Mouse (Mus musculus) G1E (cell line): Measurements from ENCODE around the gene Ahnak. TPM values are rescaled to one million over a fixed set of nuclear protein-coding genes. Genes with fewer than 3 reads are reported as not detected.
"Not testable (repeated sequence)": the region's sequence is repeated elsewhere in the genome, so short reads cannot be mapped to it uniquely, and the experiment has no call there.

Experiments used
- ATAC-seq: 2 replicates; pipeline ENCODE4 v1.8.0; 2016; ENCODE audit warnings: mild to moderate bottlenecking; ENCODE audit not compliant: insufficient number of reproducible peaks, poor library complexity, low FRiP score, severe bottlenecking; ENCODE audit errors: extremely low read depth
- DNase-seq: peaks from one replicate; pipeline ENCODE4 v3.0.0; 2012; ENCODE audit warnings: low spot score
- H3K27me3 ChIP-seq: 2 replicates; pipeline ENCODE4 v1.6.1; 2012; ENCODE audit warnings: mild to moderate bottlenecking, low read length, inconsistent platforms; ENCODE audit not compliant: insufficient read depth
- H3K36me3 ChIP-seq: replicated peaks from 2 replicates; pipeline ENCODE3; 2012; ENCODE audit warnings: mild to moderate bottlenecking, inconsistent platforms
- H3K4me1 ChIP-seq: 2 replicates; pipeline ENCODE4 v1.6.1; 2012; ENCODE audit warnings: low read depth, low read length, inconsistent platforms, mixed read lengths; ENCODE audit not compliant: insufficient read depth
- H3K4me3 ChIP-seq: 2 replicates; pipeline ENCODE4 v1.5.1; 2012; ENCODE audit warnings: low read depth, mild to moderate bottlenecking, inconsistent platforms, low read length, moderate library complexity, mixed read lengths
- H3K9me3 ChIP-seq: replicated peaks from 2 replicates; pipeline ENCODE4 v1.6.1; 2012; ENCODE audit warnings: inconsistent platforms
- CTCF ChIP-seq: IDR thresholded peaks from 2 replicates; pipeline ENCODE4 v1.5.1; 2012; ENCODE audit warnings: low read depth, low read length, inconsistent platforms, mixed read lengths
- GATA1 ChIP-seq: IDR thresholded peaks from 2 replicates; pipeline ENCODE4 v1.6.1; 2012; ENCODE audit warnings: borderline replicate concordance, low read length, inconsistent platforms, mixed read lengths
- GATA2 ChIP-seq: IDR thresholded peaks from 2 replicates; pipeline ENCODE4 v1.6.1; 2012; ENCODE audit warnings: low read depth, low read length, inconsistent platforms, borderline replicate concordance
- POLR2AphosphoS5 ChIP-seq: IDR thresholded peaks from 2 replicates; pipeline ENCODE4 v1.6.1; 2012; ENCODE audit warnings: low read depth, low read length, inconsistent platforms; ENCODE audit not compliant: insufficient replicate concordance
- TAL1 ChIP-seq: conservative IDR thresholded peaks from 2 replicates; pipeline ENCODE4 v1.6.1; 2012; ENCODE audit warnings: low read depth, low read length, inconsistent platforms, mixed read lengths
- polyA plus RNA-seq: library from polyadenylated mRNA; stranded (reverse); fragments of >175 nt; gene quantifications from 2 replicates; pipeline ENCODE4 v1.2.3, GENCODE M21; 2012
- total RNA-seq, 2 experiments: library from RNA; stranded (forward) in 1 of 2; stranded (reverse) in 1 of 2; fragments of 200-1000 nt in 1 of 2; fragments of >200 nt in 1 of 2; fragmentation: Nextera tagmentation in 1 of 2; gene quantifications; 2 replicates each; pipeline ENCODE4 v1.2.3; 2014 to 2017

The Ahnak gene
- total and polyA plus RNA-seq, 3 experiments = 10.4 to 124 (median 27.8) TPM

DNA sequence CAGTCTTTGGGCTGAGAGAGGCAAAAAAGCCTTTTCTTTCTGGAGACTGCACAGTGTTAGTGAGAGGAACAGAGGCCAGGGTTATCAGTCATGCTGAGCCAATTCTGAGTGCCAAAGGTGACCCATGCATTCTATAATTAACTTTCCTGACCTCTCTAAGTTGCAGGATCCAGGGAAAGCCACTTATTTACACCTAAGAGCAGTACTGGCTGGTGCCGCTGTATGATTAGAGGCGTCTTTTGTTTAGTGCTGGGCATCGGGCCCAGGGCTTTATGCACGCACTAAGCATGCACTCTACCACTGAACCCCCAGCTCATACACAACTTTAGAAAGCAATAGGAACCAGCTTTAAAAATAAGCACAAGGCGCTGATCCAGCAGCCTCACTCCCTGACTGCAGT is 128.2 kb downstream of the Ahnak start:
- Histone ChIP-seq H3K27me3 (no peaks in the 10 kb centered on the region), H3K4me1 (no peaks in the 10 kb centered on the region), H3K4me3 (no peak overlapping the region), H3K9me3 (no peaks in the 10 kb centered on the region), H3K36me3 (peaks cover 72% of the 10 kb centered on the region)
- TF ChIP-seq GATA1 (no peak), GATA2 (no peak), TAL1 (no peak), POLR2AphosphoS5 (no peak), CTCF (no peak)
- ATAC-seq (no peak), DNase-seq (no peak)

DNA sequence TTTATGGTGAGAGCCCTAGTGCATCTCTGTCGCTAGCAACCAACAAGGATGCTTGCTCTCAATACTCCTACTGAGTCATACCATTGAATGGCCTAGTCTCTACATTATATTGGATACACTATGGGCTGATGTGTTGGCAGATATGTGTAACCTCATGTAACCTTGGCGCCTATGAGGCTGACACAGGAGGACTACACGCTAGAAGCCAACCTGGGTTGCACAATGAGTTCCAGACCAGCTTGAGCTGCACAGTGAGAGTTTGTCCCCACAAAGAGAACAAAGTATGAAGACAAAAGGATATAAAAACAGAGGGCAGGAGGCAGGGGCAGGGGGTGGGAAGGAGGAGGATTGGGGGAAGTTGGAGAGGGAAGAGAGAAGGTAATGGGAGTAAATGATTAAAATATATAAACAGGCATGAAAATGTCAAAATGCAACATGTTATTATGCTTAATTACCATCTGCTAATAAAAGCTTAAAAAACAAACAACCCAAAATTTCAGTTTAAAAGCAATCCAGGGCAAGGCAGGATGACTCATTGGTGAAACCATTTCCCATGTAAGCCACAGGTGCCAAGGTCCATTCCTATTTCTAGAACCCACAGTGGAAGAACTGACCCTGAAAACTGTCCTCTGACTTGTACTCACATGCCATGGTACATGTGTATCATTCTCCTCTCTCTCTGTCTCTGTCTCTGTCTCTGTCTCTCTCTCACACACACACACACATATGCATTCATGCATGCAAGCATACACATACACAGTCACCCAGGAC is 130.8 kb downstream of the Ahnak start:
- no peak for ATAC-seq
- no peak for TF ChIP-seq POLR2AphosphoS5
- no peak for TF ChIP-seq GATA2
- no peak for TF ChIP-seq CTCF
- no peak for TF ChIP-seq GATA1
- no peak for TF ChIP-seq TAL1
- no peak for DNase-seq

DNA sequence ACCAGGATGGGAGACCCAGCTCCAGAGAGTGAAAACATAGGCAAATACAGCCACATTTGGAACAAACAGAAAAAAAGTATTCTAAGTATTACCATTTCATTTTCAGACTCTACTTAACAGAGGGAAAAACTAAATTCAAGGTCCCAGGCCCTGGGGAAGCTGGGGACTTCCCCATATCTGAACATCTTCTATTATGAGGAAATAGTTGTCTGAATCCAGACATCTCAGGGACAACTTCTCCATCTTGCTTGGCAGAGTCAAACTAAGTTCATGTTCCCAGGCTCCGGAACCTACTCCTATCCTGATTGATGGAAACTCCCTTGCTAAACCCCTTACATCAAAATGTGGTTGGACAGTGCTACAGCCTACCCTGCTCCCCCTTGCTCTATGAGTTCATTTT is 133.3 kb downstream of the Ahnak start:
- Histone ChIP-seq H3K4me3 (no peak overlapping the region), H3K36me3 (peaks cover 36% of the 10 kb centered on the region), H3K27me3 (no peaks in the 10 kb centered on the region), H3K4me1 (no peaks in the 10 kb centered on the region), H3K9me3 (peaks cover 6% of the 10 kb centered on the region)
- DNase-seq (no peak), ATAC-seq (no peak)
- no peak for TF ChIP-seq TAL1
- TF ChIP-seq GATA1 = no peak
- no peak for TF ChIP-seq POLR2AphosphoS5
- TF ChIP-seq CTCF = no peak

More for the DNA sequence above, 130.8 kb downstream of the Ahnak start:
- no peaks in the 10 kb centered on the region for H3K9me3 ChIP-seq
- no peaks in the 10 kb centered on the region for H3K27me3 ChIP-seq
- no peak overlapping the region for H3K4me3 ChIP-seq
- H3K4me1 ChIP-seq = no peaks in the 10 kb centered on the region
- peaks cover 48% of the 10 kb centered on the region for H3K36me3 ChIP-seq

DNA sequence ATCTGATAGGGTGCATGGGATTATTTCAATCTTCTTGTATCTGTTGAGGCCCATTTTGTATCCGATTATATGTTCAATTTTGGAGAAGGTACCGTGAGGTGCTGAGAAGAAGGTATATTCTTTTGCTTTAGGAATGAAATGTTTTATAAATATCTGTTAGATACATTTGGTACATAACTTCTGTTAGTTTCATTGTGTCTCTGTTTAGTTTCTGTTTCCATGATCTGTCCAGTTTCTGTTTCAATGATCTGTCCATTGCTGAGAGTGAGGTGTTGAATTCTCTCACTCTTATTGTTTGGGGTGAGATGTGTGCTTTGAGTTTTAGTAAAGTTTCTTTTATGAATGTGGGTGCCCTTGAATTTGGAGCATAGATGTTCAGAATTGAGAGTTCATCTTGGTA is 134.9 kb downstream of the Ahnak start:
- not testable (repeated sequence) for DNase-seq, H3K9me3 ChIP-seq, H3K27me3 ChIP-seq, ATAC-seq, H3K4me1 ChIP-seq, H3K4me3 ChIP-seq
- peaks cover 37% of the 10 kb centered on the region for H3K36me3 ChIP-seq

Other genes starting within 250 kb of the Ahnak start
Only the 20 nearest of the 30 such genes appear.
- gene AC129217.1, start 159.5 kb upstream of the Ahnak start, total RNA-seq (2014; fragmentation: Nextera tagmentation) = not detected in 2 replicates
- gene AC129217.1, start 159.5 kb upstream of the Ahnak start, total RNA-seq (2017) = 3.4 and 3.7 TPM in 2 replicates
- gene AC129217.1, start 159.5 kb upstream of the Ahnak start, polyA plus RNA-seq = 102 and 115 TPM in 2 replicates
- 17.0 and 20.5 TPM in 2 replicates for gene Bscl2, start 151.8 kb upstream of the Ahnak start, total RNA-seq (2014; fragmentation: Nextera tagmentation)
- 5.5 and 6.6 TPM in 2 replicates for gene Bscl2, start 151.8 kb upstream of the Ahnak start, total RNA-seq (2017)
- gene Bscl2, start 151.8 kb upstream of the Ahnak start, polyA plus RNA-seq = 6.5 and 9.0 TPM in 2 replicates
- gene Gng3, start 150.1 kb upstream of the Ahnak start, total RNA-seq (2014; fragmentation: Nextera tagmentation) = not detected in 2 replicates
- gene Gng3, start 150.1 kb upstream of the Ahnak start, total RNA-seq (2017) = 0.11 TPM in 1 of 2 replicates, not detected in the other
- gene Gng3, start 150.1 kb upstream of the Ahnak start, polyA plus RNA-seq = not detected in 2 replicates
- not detected in 2 replicates for gene Lrrn4cl, start 138.5 kb upstream of the Ahnak start, total RNA-seq (2014; fragmentation: Nextera tagmentation)
- 0.06 and 0.16 TPM in 2 replicates for gene Lrrn4cl, start 138.5 kb upstream of the Ahnak start, total RNA-seq (2017)
- not detected in 2 replicates for gene Lrrn4cl, start 138.5 kb upstream of the Ahnak start, polyA plus RNA-seq
- 101 and 102 TPM in 2 replicates for gene Ubxn1, start 117.8 kb upstream of the Ahnak start, total RNA-seq (2014; fragmentation: Nextera tagmentation)
- gene Ubxn1, start 117.8 kb upstream of the Ahnak start, total RNA-seq (2017) = 184 and 203 TPM in 2 replicates
- gene Ubxn1, start 117.8 kb upstream of the Ahnak start, polyA plus RNA-seq = 233 and 309 TPM in 2 replicates
- 22.3 and 24.8 TPM in 2 replicates for gene Uqcc3, start 108.4 kb upstream of the Ahnak start, total RNA-seq (2014; fragmentation: Nextera tagmentation)
- 107 and 112 TPM in 2 replicates for gene Uqcc3, start 108.4 kb upstream of the Ahnak start, total RNA-seq (2017)
- 39.6 and 41.1 TPM in 2 replicates for gene Uqcc3, start 108.4 kb upstream of the Ahnak start, polyA plus RNA-seq
- 9.1 and 11.4 TPM in 2 replicates for gene Lbhd1, start 105.6 kb upstream of the Ahnak start, total RNA-seq (2014; fragmentation: Nextera tagmentation)
- gene Lbhd1, start 105.6 kb upstream of the Ahnak start, total RNA-seq (2017) = 14.8 and 18.1 TPM in 2 replicates
- gene Lbhd1, start 105.6 kb upstream of the Ahnak start, polyA plus RNA-seq = 0.64 and 0.67 TPM in 2 replicates
- not detected in 2 replicates for gene Gm49403, start 105.4 kb upstream of the Ahnak start, total RNA-seq (2014; fragmentation: Nextera tagmentation)
- gene Gm49403, start 105.4 kb upstream of the Ahnak start, total RNA-seq (2017) = not detected in 2 replicates
- not detected in 2 replicates for gene Gm49403, start 105.4 kb upstream of the Ahnak start, polyA plus RNA-seq
- 53.0 and 65.4 TPM in 2 replicates for gene 1810009A15Rik, start 100.4 kb upstream of the Ahnak start, total RNA-seq (2014; fragmentation: Nextera tagmentation)
- 84.9 and 104 TPM in 2 replicates for gene 1810009A15Rik, start 100.4 kb upstream of the Ahnak start, total RNA-seq (2017)
- 66.1 and 85.7 TPM in 2 replicates for gene 1810009A15Rik, start 100.4 kb upstream of the Ahnak start, polyA plus RNA-seq
- 10.6 and 15.0 TPM in 2 replicates for gene Gm49416, start 100.4 kb upstream of the Ahnak start, total RNA-seq (2014; fragmentation: Nextera tagmentation)
- gene Gm49416, start 100.4 kb upstream of the Ahnak start, total RNA-seq (2017) = not detected in 2 replicates
- gene Gm49416, start 100.4 kb upstream of the Ahnak start, polyA plus RNA-seq = 8.7 and 10.4 TPM in 2 replicates
- gene Ints5, start 96.3 kb upstream of the Ahnak start, total RNA-seq (2014; fragmentation: Nextera tagmentation) = 32.8 and 35.7 TPM in 2 replicates
- 15.7 and 16.6 TPM in 2 replicates for gene Ints5, start 96.3 kb upstream of the Ahnak start, total RNA-seq (2017)
- gene Ints5, start 96.3 kb upstream of the Ahnak start, polyA plus RNA-seq = 59.6 and 64.0 TPM in 2 replicates
- 197 and 214 TPM in 2 replicates for gene Ganab, start 91.2 kb upstream of the Ahnak start, total RNA-seq (2014; fragmentation: Nextera tagmentation)
- gene Ganab, start 91.2 kb upstream of the Ahnak start, total RNA-seq (2017) = 75.0 and 75.6 TPM in 2 replicates
- 50.7 and 56.2 TPM in 2 replicates for gene Ganab, start 91.2 kb upstream of the Ahnak start, polyA plus RNA-seq
- gene B3gat3, start 68.9 kb upstream of the Ahnak start, total RNA-seq (2014; fragmentation: Nextera tagmentation) = 70.3 and 75.7 TPM in 2 replicates
- gene B3gat3, start 68.9 kb upstream of the Ahnak start, total RNA-seq (2017) = 38.8 and 47.0 TPM in 2 replicates
- gene B3gat3, start 68.9 kb upstream of the Ahnak start, polyA plus RNA-seq = 156 and 180 TPM in 2 replicates
- gene Rom1, start 59.9 kb upstream of the Ahnak start, total RNA-seq (2014; fragmentation: Nextera tagmentation) = 1.1 TPM in 1 of 2 replicates, not detected in the other
- gene Rom1, start 59.9 kb upstream of the Ahnak start, total RNA-seq (2017) = 5.4 and 6.0 TPM in 2 replicates
- gene Rom1, start 59.9 kb upstream of the Ahnak start, polyA plus RNA-seq = 14.2 and 16.0 TPM in 2 replicates
- 24.7 and 26.3 TPM in 2 replicates for gene Eml3, start 59.7 kb upstream of the Ahnak start, total RNA-seq (2014; fragmentation: Nextera tagmentation)
- gene Eml3, start 59.7 kb upstream of the Ahnak start, total RNA-seq (2017) = 40.1 and 42.5 TPM in 2 replicates
- 111 and 114 TPM in 2 replicates for gene Eml3, start 59.7 kb upstream of the Ahnak start, polyA plus RNA-seq
- gene Mta2, start 47.4 kb upstream of the Ahnak start, total RNA-seq (2014; fragmentation: Nextera tagmentation) = 183 and 186 TPM in 2 replicates
- gene Mta2, start 47.4 kb upstream of the Ahnak start, total RNA-seq (2017) = 166 and 177 TPM in 2 replicates
- 67.7 and 76.9 TPM in 2 replicates for gene Mta2, start 47.4 kb upstream of the Ahnak start, polyA plus RNA-seq
- gene Tut1, start 35.4 kb upstream of the Ahnak start, total RNA-seq (2014; fragmentation: Nextera tagmentation) = 17.8 and 25.6 TPM in 2 replicates
- 32.3 and 37.3 TPM in 2 replicates for gene Tut1, start 35.4 kb upstream of the Ahnak start, total RNA-seq (2017)
- gene Tut1, start 35.4 kb upstream of the Ahnak start, polyA plus RNA-seq = 60.9 and 74.1 TPM in 2 replicates
- 955 and 998 TPM in 2 replicates for gene Eef1g, start 22.2 kb upstream of the Ahnak start, total RNA-seq (2014; fragmentation: Nextera tagmentation)
- gene Eef1g, start 22.2 kb upstream of the Ahnak start, total RNA-seq (2017) = 647 and 686 TPM in 2 replicates
- 112 and 237 TPM in 2 replicates for gene Eef1g, start 22.2 kb upstream of the Ahnak start, polyA plus RNA-seq
- gene Scgb1a1, start 98.7 kb downstream of the Ahnak start, total RNA-seq (2014; fragmentation: Nextera tagmentation) = not detected in 2 replicates
- not detected in 2 replicates for gene Scgb1a1, start 98.7 kb downstream of the Ahnak start, total RNA-seq (2017)
- not detected in 2 replicates for gene Scgb1a1, start 98.7 kb downstream of the Ahnak start, polyA plus RNA-seq
- 29.3 and 30.8 TPM in 2 replicates for gene Asrgl1, start 146.4 kb downstream of the Ahnak start, total RNA-seq (2014; fragmentation: Nextera tagmentation)
- 13.4 and 15.5 TPM in 2 replicates for gene Asrgl1, start 146.4 kb downstream of the Ahnak start, total RNA-seq (2017)
- gene Asrgl1, start 146.4 kb downstream of the Ahnak start, polyA plus RNA-seq = 51.3 and 71.5 TPM in 2 replicates